Comparison of ENCODE assay signal across 9 mouse cellular contexts in genomic region chr10:102878010-102878409, GRCm38 (mm10).
DNase-seq lines count a peak whose midpoint lies in the region; ATAC-seq and TF ChIP-seq lines count a peak whose summit lies in the region.
"Had no signal": no experiment of that assay in that cellular context is flagged by ENCODE, and none has a peak within 500 bp of the region (broad histone marks: within the 10 kb centered on the region; RNA-seq: fewer than 3 reads in every experiment).

No protein-coding gene starts in this region.

- H3K27ac ChIP-seq in cerebellum, adult 2 months (ENCODE audit: insufficient read depth, low read length), result no peak overlapping the region
- peak overlapping the region; percentile 76 for H3K27ac ChIP-seq in embryonic facial prominence, embryonic 14.5 days (replicated peaks; ENCODE audit: low read depth, low read length)
- no peak overlapping the region for H3K27ac ChIP-seq in hindbrain, embryonic 15.5 days (replicated peaks)
- H3K27ac ChIP-seq in left cerebral cortex, adult 2 months, result no peak overlapping the region
- no peak overlapping the region for H3K27ac ChIP-seq in midbrain, postnatal 0 days (ENCODE audit: low read depth, low read length)

- H3K9me3 ChIP-seq in embryonic facial prominence, embryonic 14.5 days (ENCODE audit: control insufficient read depth, low read length), result no peaks in the 10 kb centered on the region
- H3K9me3 ChIP-seq in hindbrain, embryonic 15.5 days, result no peaks in the 10 kb centered on the region
- no peaks in the 10 kb centered on the region for H3K9me3 ChIP-seq in midbrain, postnatal 0 days (ENCODE audit: low read length)

- H3K4me2 ChIP-seq in embryonic facial prominence, embryonic 14.5 days (ENCODE audit: low read depth, low read length), result peak overlapping the region; percentile 58
- peak overlapping the region; percentile 41 for H3K4me2 ChIP-seq in hindbrain, embryonic 15.5 days
- peak overlapping the region; percentile 42 for H3K4me2 ChIP-seq in midbrain, postnatal 0 days (ENCODE audit: low read depth, low read length, poor library complexity, severe bottlenecking)

- no peaks in the 10 kb centered on the region for H3K4me1 ChIP-seq in cerebellum, adult 2 months (ENCODE audit: control insufficient read depth, insufficient read depth, low read length)
- H3K4me1 ChIP-seq in embryonic facial prominence, embryonic 14.5 days (ENCODE audit: control insufficient read depth, insufficient read depth, low read length), result peaks cover 4% of the 10 kb centered on the region; the same call in 1 of the 2 replicates
- no peaks in the 10 kb centered on the region for H3K4me1 ChIP-seq in hindbrain, embryonic 15.5 days (replicated peaks)
- no peaks in the 10 kb centered on the region for H3K4me1 ChIP-seq in midbrain, postnatal 0 days (ENCODE audit: insufficient read depth, low read length)

- intact Hi-C loops in left cerebral cortex, adult 2 months (cut with DNase I), result loop anchor here (5.0 kb wide), 1 partner anchor 426 kb away; no protein-coding TSS in a partner anchor

- H3K36me3 ChIP-seq in embryonic facial prominence, embryonic 14.5 days (ENCODE audit: control insufficient read depth, insufficient read depth, low read length), result no peaks in the 10 kb centered on the region
- H3K36me3 ChIP-seq in hindbrain, embryonic 15.5 days, result no peaks in the 10 kb centered on the region
- H3K36me3 ChIP-seq in midbrain, postnatal 0 days (ENCODE audit: insufficient read depth, low read length), result no peaks in the 10 kb centered on the region

- peak; percentile 81 for ATAC-seq in embryonic facial prominence, embryonic 14.5 days (ENCODE audit: low read depth)
- peak; percentile 80; the same call in 1 of the 2 replicates for ATAC-seq in hindbrain, embryonic 15.5 days (ENCODE audit: low FRiP score, low read depth)
- peak; percentile 52; the same call in 1 of the 2 replicates for ATAC-seq in midbrain, postnatal 0 days (ENCODE audit: low FRiP score)

- H3K4me3 ChIP-seq in cerebellum, adult 2 months (replicated peaks; ENCODE audit: insufficient read depth, low read depth, low read length), result no peak overlapping the region
- H3K4me3 ChIP-seq in embryonic facial prominence, embryonic 14.5 days (ENCODE audit: low read depth, low read length), result peak overlapping the region; percentile 32
- H3K4me3 ChIP-seq in hindbrain, embryonic 15.5 days, result no peak overlapping the region; the same call in 1 of the 2 replicates
- H3K4me3 ChIP-seq in left cerebral cortex, adult 2 months, result no peak overlapping the region; the same call in 1 of the 2 replicates
- peak overlapping the region; percentile 18; the same call in 1 of the 2 replicates for H3K4me3 ChIP-seq in midbrain, postnatal 0 days (ENCODE audit: low read depth, low read length)

- peak overlapping the region; percentile 48 for H3K9ac ChIP-seq in embryonic facial prominence, embryonic 14.5 days (ENCODE audit: low read depth, low read length)
- no peak overlapping the region for H3K9ac ChIP-seq in hindbrain, embryonic 15.5 days
- no peak overlapping the region for H3K9ac ChIP-seq in midbrain, postnatal 0 days (replicated peaks; ENCODE audit: low read length, poor library complexity, severe bottlenecking)

- H3K27me3 ChIP-seq in cerebellum, adult 2 months (ENCODE audit: control insufficient read depth, insufficient read depth, low read length), result no peaks in the 10 kb centered on the region
- no peaks in the 10 kb centered on the region for H3K27me3 ChIP-seq in embryonic facial prominence, embryonic 14.5 days (replicated peaks; ENCODE audit: control insufficient read depth, insufficient read depth, low read length)
- H3K27me3 ChIP-seq in hindbrain, embryonic 15.5 days, result no peaks in the 10 kb centered on the region
- no peaks in the 10 kb centered on the region for H3K27me3 ChIP-seq in midbrain, postnatal 0 days (ENCODE audit: insufficient read depth, low read length)
- H3K27me3 ChIP-seq: CH12.LX had no signal

- peak; percentile 19; the same call in 1 of the 2 replicates for TF ChIP-seq CTCF in cerebellum, adult 2 months (IDR thresholded peaks at IDR 0.05; ENCODE audit: borderline replicate concordance, insufficient read depth, low read depth, low read length)
- peak; percentile 75 for TF ChIP-seq CTCF in left cerebral cortex, adult 2 months (IDR thresholded peaks at IDR 0.05)
- TF ChIP-seq CTCF in midbrain, postnatal 0 days (IDR thresholded peaks at IDR 0.05), result peak; percentile 78

- TF ChIP-seq POLR2A in cerebellum, adult 2 months (IDR thresholded peaks at IDR 0.05; ENCODE audit: borderline replicate concordance, insufficient read depth, low read length), result no peak

- 7% methylated on average over 11 of the region's 11 CpGs for WGBS in cerebellum, adult 2 months
- 14% methylated on average over 11 of the region's 11 CpGs for WGBS in embryonic facial prominence, embryonic 14.5 days
- 32% methylated on average over 11 of the region's 11 CpGs for WGBS in hindbrain, embryonic 15.5 days
- 32% methylated on average over 11 of the region's 11 CpGs for WGBS in midbrain, postnatal 0 days

- DNase-seq in cerebellum, adult 2 months, result peak; percentile 5 to 11
- no peak for DNase-seq in cerebellum, adult 8-10 months
- DNase-seq in ES-CJ7 (ENCODE audit: low read depth, low spot score), result peak; percentile 15
- DNase-seq in embryonic facial prominence, embryonic 14.5 days (ENCODE audit: low spot score), result peak; percentile 84
- DNase-seq in left cerebral cortex, adult 2 months (ENCODE audit: extremely low spot score in 1 of 2, low spot score in 2 of 2), result peak; percentile 8 to 12
- peak; percentile 69 for DNase-seq in midbrain, postnatal 0 days (ENCODE audit: low spot score)
- DNase-seq in spleen, adult 12 weeks (ENCODE audit: low spot score), result no peak

Comparison
In these comparisons a context has a peak if more than half of its experiments do, and no peak if none do; other contexts are left out.
1. DNase-seq: peak in cerebellum, adult 2 months (2 of 2), ES-CJ7 (single experiment), embryonic facial prominence, embryonic 14.5 days (single experiment), left cerebral cortex, adult 2 months (2 of 2) and midbrain, postnatal 0 days (single experiment); none in cerebellum, adult 8-10 months (single experiment) and spleen, adult 12 weeks (single experiment).
2. H3K4me3 ChIP-seq: peak in embryonic facial prominence, embryonic 14.5 days (single experiment) and midbrain, postnatal 0 days (single experiment); none in cerebellum, adult 2 months (single experiment), hindbrain, embryonic 15.5 days (single experiment) and left cerebral cortex, adult 2 months (single experiment).
3. CTCF ChIP-seq: peak in every context shown above with its lines; median percentile 78 in midbrain, postnatal 0 days; 75 in left cerebral cortex, adult 2 months; 19 in cerebellum, adult 2 months.
4. Peak in every context shown above with its lines, with median percentiles within 50 percentile points of each other: ATAC-seq and H3K4me2 ChIP-seq.